Mouse (Mus musculus) C2C12 (cell line): ENCODE results near the gene Rcor3.

Experiments used
- CTCF ChIP-seq: IDR thresholded peaks from one replicate; pipeline ENCODE4 v1.5.1; 2011; ENCODE audit not compliant: control insufficient read depth, insufficient read depth, insufficient read length
- MYOD1 ChIP-seq: IDR thresholded peaks from one replicate; pipeline ENCODE4 v1.6.1; 2011; ENCODE audit warnings: low read depth; ENCODE audit not compliant: control insufficient read depth, insufficient read length
- MYOG ChIP-seq: IDR thresholded peaks from one replicate; pipeline ENCODE4 v1.6.1; 2011; ENCODE audit not compliant: control insufficient read depth, insufficient read length; ENCODE audit errors: extremely low read depth

GRCm38 (mm10) chr1:192105902-192106389, 31.9 kb downstream of the Rcor3 start:
- TF ChIP-seq CTCF = no peak
- no peak for TF ChIP-seq MYOD1
- TF ChIP-seq MYOG = no peak
